Mouse (Mus musculus): ENCODE measurements around the gene Ubash3a.

Ubash3a gene

DNA sequence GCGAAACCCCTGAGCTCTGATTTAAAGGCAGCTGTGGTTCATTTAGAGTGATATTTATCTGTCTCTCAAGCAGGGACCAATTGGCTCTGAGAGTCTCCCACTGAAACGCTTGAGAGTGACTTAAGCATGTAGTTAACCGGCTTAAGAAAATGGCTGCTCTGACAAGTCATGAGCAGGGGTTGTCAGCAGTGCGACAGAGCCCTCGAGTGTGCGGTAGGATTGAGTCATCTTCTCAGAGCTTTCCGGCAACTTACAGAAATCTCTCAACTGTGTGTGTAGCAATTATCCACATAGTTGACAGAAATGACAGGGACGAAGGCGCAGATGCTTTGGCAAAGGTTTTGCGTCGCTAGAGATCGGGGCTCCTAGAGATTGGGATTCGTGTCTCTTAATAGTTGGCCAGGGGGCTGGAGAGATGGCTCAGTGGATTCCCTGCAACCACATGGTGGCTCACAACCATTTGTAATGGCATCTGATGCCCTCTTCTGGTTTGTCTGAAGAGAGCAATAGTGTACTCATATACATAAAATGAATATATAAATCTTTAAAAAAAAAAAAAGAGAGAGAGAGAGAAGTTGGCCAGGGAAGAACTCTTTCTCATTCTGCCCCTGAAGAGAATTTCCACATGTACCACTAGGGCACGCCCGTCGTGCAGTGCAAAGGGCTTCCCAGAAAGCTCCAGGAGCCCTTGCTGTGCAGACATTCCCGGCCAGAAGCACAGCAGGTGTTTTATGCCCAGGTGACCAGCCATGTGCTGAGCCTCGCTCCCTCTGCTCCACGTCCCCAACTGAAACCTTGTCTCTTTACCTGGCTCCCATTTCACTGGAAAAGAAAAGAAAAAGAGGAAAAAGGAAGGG, 74.4 kb downstream of the Ubash3a start:
- DNase-seq: no peak

DNA sequence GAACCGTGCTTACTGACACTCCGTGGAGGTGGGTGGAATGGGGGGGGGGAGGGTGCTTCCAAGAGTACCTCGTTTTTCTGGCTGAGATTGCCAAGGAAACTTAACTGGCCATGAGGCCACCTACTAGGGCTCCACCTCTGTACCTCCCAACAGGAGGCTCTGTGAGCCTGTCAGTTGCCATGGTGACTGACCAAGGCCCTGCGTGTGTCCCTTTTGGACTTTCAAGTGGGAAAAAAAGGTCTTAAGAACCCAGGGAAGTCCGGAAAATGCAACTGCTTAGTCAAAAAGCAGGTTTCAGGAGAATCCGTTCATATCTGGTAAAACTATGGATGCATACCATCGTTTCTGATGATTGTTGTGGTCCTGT, 75.0 kb downstream of the Ubash3a start:
- DNase-seq: no peak

DNA sequence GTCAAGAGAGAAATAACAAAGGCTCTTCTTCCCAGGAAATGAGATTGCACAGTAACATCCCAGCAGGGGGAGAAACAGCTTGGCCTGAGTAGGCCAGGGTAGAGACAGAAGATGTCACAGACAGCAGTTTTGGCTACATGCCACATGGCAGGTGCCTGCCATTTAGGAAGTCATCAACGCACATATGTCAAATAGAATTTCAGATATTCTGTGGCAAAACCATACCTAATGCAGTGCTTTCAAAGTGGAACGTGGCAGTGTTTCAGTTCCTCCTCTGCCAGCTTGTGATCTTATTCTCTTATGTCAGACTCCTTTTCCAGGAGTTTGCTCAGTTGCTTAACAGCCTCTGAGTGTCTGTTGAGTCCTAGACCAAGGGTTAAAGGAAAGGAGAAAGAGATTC, 78.2 kb downstream of the Ubash3a start:
- DNase-seq: no peak

DNA sequence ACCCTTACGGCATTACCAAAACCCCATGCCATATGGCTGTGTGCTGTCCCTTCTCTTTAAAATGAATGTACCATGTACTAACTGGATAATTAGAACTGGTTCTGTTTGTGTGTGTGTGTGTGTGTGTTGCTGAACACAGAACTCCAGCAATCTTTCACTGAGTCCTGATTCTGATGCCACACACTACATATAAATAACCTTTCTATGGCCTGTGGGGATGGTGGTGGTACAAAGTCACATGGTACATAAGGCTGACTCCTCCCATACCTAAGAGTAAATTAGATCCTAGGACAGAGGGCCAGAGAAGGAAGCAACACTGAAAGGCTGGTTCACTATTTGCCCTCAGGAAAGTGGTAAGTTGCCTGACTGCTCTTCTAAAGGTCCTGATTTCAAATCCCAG, 78.8 kb downstream of the Ubash3a start, which contains the start of gene Slc37a1:
Slc37a1 (plus strand) TSS at position 301 of the 400 bp plus-strand sequence.
- DNase-seq: no peak

DNA sequence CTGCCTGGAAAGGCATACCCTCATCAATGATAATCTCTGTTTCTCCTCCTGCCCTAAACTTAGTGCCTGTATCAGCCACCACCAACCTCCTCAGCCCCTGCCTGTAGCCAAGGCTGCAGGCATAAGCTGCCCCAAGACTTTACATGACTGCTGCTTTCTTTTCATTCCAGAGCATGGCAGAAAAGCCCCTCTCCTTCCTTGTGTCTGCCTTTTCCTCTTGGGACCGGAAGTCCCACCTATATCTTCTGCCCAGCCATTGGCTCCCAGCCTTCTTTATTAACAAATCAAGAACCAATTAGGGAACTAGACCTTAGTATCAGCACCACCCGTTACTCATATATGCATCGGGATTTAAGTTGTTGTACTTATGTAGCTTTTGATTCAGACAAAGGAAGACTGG, 79.5 kb downstream of the Ubash3a start:
- no peak for DNase-seq

DNA sequence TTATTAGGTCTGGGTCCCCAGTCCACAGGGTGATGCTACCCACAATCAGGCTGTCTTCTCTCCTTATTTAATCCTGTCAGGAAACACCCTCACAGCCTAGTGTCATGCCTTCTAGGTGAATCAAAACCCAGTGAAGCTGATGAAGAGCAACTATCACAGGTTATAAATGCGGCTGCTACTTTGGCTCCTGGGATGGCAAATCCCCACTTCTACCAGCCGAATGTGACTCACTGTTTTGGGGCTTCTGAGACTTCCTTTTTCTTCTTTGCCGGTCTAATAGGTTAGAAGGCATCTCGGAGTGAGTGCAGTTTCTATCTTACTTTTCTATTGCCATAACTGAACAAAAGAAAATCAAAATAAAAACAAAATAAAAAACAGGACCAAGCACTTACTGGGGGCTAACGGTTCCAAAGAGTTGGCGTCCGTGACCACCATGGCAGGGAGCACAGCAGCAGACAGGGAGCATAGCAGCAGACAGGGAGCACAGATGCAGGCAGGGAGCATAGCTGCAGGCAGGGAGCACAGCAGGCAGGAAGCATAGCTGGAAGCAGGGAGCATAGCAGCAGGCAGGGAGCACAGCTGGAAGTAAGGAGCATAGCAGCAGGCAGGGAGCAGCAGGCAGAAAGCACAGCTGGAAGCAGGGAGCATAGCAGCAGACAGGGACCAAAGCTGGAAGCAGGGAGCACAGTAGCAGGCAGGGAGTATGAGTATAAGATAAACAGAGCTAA, 81.5 kb downstream of the Ubash3a start:
- DNase-seq: no peak

DNA sequence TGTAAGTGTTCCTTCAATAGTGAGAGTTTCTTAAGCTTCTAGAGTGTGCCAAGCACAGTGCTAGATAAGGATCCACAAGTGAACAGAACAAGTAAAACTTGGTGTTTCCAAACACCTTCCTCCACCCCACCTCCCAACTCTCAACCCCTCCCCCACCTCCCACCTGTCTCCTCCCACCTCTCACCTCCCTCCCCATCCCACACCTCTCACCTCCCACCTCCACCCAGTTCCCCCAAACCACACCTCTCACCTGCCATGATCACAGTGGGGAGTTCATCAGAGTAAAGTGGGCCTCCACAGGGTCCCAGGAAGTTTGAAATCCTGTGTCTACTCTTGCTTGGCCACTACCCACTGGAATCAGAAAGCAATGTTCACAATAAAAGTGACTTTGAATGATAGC, 82.6 kb downstream of the Ubash3a start:
- DNase-seq: no peak

DNA sequence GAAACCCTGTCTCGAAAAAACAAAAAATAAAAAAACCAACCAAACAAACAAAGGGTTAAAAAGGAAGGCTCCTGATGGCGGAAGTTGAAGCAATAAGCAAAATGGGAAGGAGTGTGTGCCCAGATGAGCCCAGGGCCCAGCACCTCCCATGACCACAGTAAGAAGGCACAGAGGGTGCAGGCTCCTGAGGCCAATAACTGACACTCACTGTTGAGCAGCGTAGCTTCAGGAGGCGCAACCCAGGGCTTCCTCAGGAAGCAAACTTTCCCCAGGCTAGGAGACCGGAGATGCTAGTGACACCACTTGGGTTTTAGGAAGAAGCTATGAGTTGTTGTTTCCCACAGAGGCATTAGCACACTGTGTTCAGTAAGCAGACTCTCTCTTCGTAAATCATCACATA, 83.2 kb downstream of the Ubash3a start:
- no peak for DNase-seq

DNA sequence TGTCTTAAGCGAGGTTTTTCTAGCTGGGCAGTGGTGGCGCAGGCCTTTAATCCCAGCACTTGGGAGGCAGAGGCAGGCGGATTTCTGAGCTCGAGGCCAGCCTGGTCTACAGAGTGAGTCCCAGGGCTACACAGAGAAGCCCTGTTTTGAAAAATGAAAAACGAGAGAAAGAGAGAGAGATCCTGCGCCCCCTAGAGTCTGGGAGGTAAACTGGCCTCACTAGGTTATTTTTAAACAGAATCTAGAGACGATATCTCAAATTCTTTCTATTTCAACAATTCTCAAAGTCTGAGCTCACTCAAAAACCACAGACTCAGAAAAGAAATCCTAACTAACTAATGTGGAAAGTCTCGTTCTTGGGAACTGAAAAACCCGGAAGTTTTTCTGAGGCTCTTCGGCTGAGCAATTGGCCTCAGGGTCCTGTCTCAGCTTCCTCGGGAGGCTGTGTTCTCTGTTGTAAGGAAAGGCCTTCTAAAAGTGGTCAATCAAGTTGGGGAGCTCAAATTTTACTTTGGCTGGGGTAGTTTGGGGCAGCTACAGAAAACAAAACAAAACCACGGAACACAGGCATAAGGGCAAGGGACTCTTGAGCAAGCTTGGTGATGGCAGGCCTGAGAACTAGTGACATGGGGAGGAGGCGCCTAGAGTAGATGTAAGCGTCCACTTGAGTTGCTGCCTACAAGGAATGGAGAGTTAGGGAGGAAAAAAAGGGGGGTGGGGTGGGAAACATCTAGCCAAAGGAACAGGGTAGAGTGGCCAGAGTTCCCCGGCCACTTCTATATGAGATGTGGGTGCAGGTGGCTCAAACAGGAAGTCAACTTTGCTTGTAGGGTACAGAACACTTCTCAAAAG, 86.9 kb downstream of the Ubash3a start:
- no peak for DNase-seq

DNA sequence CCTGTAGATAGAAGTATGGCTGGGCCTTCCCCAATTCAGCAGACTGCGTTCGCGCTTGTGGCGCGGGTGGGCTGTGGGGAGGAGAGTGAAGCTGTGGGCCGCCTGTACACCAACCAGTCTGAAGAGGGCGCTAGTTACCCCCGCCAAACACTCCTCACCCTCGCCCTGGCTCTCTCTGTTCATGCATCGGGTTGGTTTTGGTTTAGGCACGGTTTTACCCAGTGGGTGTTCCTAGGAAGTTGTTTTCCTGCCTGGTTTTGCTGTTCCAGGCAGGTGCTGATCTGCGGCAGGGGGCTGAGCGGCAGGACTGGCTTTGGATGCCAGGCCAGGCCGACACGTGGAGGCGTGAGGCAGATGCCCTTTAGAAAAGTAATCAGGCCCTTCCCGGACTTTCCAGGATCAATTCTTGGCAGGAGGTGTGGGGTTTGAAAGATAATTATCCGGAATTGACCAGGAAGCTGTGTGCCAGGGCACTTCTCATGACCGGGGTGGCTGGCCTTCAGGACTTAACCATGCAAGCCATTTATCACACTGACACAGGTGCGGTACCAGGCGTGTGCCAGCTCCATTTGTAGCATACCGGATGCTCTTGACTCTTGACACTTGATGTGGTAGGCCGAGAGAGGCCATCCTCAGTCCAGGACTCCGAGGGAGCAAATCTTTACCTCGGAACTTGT, 87.7 kb downstream of the Ubash3a start:
- peak in 1 of 2 experiments; percentile 34 for DNase-seq

DNA sequence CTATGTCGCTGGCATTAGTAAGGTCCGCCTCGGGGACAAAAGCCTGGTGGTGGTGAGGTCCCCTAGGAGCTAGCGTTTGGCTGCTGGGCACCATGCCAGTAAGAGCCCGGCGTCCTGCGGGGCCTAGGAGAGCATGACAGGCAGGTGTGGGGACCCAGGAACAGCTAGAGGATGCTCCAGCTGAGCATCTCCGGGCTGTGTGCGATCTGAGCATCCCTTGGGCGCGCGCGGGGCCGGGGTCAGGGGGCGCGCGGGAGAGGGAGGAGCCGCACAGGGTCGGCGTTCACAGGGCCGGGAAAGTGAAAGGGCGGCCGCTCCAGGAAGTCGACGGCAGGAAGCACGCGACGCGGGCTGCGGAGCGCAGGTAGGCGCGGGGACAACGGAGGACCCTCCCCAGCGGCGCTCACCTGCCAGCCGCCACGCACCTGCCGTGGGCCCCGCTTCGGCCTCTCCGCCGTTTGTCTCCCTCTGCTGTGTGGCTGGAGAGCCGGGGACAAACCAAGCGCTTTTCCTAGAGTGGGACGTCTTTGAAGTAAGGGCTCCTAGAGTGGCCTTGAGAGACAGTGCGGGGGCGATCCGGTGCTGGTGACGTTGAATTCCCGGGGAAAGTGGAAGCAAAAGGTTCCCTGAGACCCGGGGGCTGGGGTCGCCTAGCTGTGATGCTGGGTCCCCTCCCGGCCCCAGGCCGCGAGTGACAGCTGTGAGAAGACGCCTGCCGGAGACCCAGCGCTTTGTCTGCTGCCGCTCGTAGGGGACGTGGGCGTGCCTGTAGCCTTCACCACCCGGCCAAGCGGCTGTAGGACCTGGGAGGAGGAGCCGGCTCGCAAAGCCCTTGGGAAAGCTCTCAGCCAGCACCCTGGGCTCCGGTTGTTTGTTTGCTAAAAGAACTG, 88.5 kb downstream of the Ubash3a start:
- DNase-seq: peak; percentile 55 to 66

Measured in cerebellum, adult 18-20 months (tissue).